Mouse (Mus musculus) forebrain, postnatal 0 days (tissue): ENCODE measurements at regions not wholly inside any gene's neighbourhood (a gene's known extent, or its start where the extent isn't known, plus 50 kb on each side); places are given as distances from the start of the nearest gene placed in this dataset.
"Not testable (repeated sequence)": the region's sequence is repeated elsewhere in the genome, so short reads cannot be mapped to it uniquely, and the experiment has no call there.

Source experiments
- ATAC-seq: fragments of 200-750 bp; cut with Nextera tagmentation; 2 replicates; pipeline ENCODE4 v1.8.0; 2017; ENCODE audit warnings: mild to moderate bottlenecking, moderate library complexity
- DNase-seq: peaks from one replicate; pipeline ENCODE4 v3.0.0-alpha.2; 2015
- H3K27ac ChIP-seq: fragments of 300-500 bp; sonication (generic); 2 replicates; pipeline ENCODE4 v1.5.1; 2014; ENCODE audit warnings: low read depth, mild to moderate bottlenecking, antibody characterized with exemption, low read length, moderate library complexity, mixed read lengths
- H3K27me3 ChIP-seq: fragments of 300-500 bp; sonication (generic); 2 replicates; pipeline ENCODE4 v1.6.1; 2014; ENCODE audit warnings: mild to moderate bottlenecking, low read length, mixed read lengths; ENCODE audit not compliant: insufficient read depth
- H3K36me3 ChIP-seq: fragments of 300-500 bp; sonication (generic); 2 replicates; pipeline ENCODE4 v1.6.1; 2014; ENCODE audit warnings: mild to moderate bottlenecking, moderate library complexity; ENCODE audit not compliant: insufficient read depth
- H3K4me1 ChIP-seq: fragments of 300-500 bp; sonication (generic); 2 replicates; pipeline ENCODE4 v1.6.1; 2014; ENCODE audit warnings: antibody characterized with exemption; ENCODE audit not compliant: insufficient read depth
- H3K4me2 ChIP-seq: fragments of 300-500 bp; sonication (generic); 2 replicates; pipeline ENCODE4 v1.6.1; 2014; ENCODE audit warnings: low read depth, mild to moderate bottlenecking, moderate library complexity
- H3K4me3 ChIP-seq: fragments of 300-500 bp; sonication (generic); 2 replicates; pipeline ENCODE4 v1.5.1; 2014; ENCODE audit warnings: low read depth, low read length, mixed read lengths
- H3K9ac ChIP-seq: fragments of 300-500 bp; sonication (generic); 2 replicates; pipeline ENCODE4 v1.6.1; 2014; ENCODE audit warnings: mild to moderate bottlenecking
- H3K9me3 ChIP-seq: fragments of 300-500 bp; sonication (generic); 2 replicates; pipeline ENCODE4 v1.6.1; 2016; ENCODE audit warnings: low read length
- CTCF ChIP-seq: sonication (generic); IDR thresholded peaks from 2 replicates; pipeline ENCODE4 v1.5.1; 2016; ENCODE audit warnings: antibody characterized with exemption, control low read depth, low read depth
- WGBS: fragments of 180-500 bp; shearing (Covaris S2); extraction: QIAGEN DNeasy Blood & Tissue Kit; methylation state at CpG from one replicate; pipeline ENCODE4 v1.1.7; 2014; 5-methylcytosine and 5-hydroxymethylcytosine counted together

- Histone ChIP-seq H3K27ac (no peak overlapping the region), H3K4me3 (no peak overlapping the region), H3K4me2 (no peak overlapping the region), H3K27me3 (no peaks in the 10 kb centered on the region), H3K9me3 (no peaks in the 10 kb centered on the region), H3K4me1 (peaks cover 4% of the 10 kb centered on the region), H3K36me3 (no peaks in the 10 kb centered on the region), H3K9ac (no peak overlapping the region)
- TF ChIP-seq CTCF, result no peak
- ATAC-seq (no peak), DNase-seq (no peak)
- 49% methylated on average over 2 of the region's 2 CpGs for WGBS
Measured at GRCm38 (mm10) chr11:22589901-22590300, 78.0 kb downstream of the Tmem17 start.

DNA sequence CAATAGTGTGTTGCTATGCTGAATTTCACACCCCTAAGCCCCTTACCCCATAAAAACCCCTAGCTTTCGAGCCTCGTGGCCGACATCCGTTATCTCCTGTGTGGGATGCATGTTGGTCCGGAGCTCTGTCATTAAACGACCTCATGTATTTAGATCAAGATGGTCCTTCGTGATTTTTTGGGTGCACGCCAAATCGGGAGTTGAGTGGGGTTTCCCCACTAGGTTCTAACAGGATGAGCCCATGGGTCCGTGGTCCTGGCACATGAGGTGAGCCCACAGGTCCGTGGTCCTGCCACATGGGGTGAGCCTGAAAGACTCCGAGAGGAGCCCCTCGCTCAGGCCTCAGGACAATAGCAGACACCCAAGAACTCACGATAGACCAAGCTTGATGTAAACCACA lies 79.2 kb downstream of the Tmem17 start:
- H3K36me3 ChIP-seq, H3K9me3 ChIP-seq, DNase-seq, H3K4me1 ChIP-seq, H3K4me3 ChIP-seq, H3K27ac ChIP-seq, ATAC-seq, H3K27me3 ChIP-seq, H3K9ac ChIP-seq, H3K4me2 ChIP-seq: not testable (repeated sequence)
- 86% methylated on average over 14 of the region's 14 CpGs for WGBS

DNA sequence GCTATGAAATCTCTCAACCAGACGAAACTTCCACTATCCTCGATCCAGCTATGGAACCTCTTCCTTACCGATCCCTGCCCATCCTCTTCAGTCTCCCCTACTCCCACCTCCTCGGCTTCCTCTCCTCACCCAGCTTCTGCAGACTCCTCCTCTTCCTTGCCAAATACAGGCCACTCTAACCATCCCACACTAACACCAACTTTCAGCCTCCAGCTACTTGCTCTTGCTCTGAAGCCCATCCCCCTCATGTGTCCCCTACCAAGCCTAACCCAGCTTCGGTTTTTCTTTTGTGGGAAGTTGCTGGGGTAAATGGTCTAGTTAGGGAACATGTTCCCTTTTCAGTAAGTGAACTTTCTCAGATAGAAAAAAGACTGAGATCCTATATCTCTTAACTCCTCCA lies 80.8 kb downstream of the Tmem17 start:
- no peaks in the 10 kb centered on the region for H3K27me3 ChIP-seq
- H3K36me3 ChIP-seq, result no peaks in the 10 kb centered on the region
- H3K4me3 ChIP-seq, result no peak overlapping the region
- WGBS, result 92% methylated on average over 5 of the region's 5 CpGs
- no peak overlapping the region for H3K9ac ChIP-seq
- H3K9me3 ChIP-seq, result no peaks in the 10 kb centered on the region
- H3K27ac ChIP-seq, result no peak overlapping the region
- TF ChIP-seq CTCF, result no peak
- H3K4me1 ChIP-seq, result no peaks in the 10 kb centered on the region
- ATAC-seq (no peak), DNase-seq (no peak)
- H3K4me2 ChIP-seq, result no peak overlapping the region

GRCm38 (mm10) chr11:22596076-22596804 lies 84.4 kb downstream of the Tmem17 start:
- DNase-seq (no peak), ATAC-seq (no peak)
- Histone ChIP-seq H3K4me1 (no peaks in the 10 kb centered on the region), H3K27ac (no peak overlapping the region), H3K27me3 (no peaks in the 10 kb centered on the region), H3K36me3 (no peaks in the 10 kb centered on the region), H3K4me3 (no peak overlapping the region), H3K4me2 (no peak overlapping the region), H3K9ac (no peak overlapping the region), H3K9me3 (no peaks in the 10 kb centered on the region)
- 84% methylated on average over 8 of the region's 8 CpGs for WGBS
- no peak for TF ChIP-seq CTCF

DNA sequence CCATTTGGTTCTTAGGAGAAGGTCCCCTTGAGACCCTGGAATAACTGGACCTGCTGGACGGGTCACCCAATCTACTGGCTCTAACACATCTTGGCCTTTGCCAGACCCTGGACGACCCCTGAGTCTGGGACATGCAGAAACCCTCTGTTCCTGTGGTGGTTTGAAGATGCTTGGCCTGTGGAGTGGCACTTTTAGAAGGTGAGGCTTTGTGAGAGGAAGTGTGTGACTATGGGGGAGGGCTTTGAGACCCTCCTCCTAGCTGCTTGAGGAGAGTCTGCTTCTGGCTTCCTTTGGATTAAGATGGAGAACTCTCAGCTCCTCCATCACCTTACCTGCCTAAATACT lies 84.9 kb downstream of the Tmem17 start:
- Histone ChIP-seq H3K4me1 (no peaks in the 10 kb centered on the region), H3K36me3 (no peaks in the 10 kb centered on the region), H3K9ac (no peak overlapping the region), H3K27me3 (no peaks in the 10 kb centered on the region), H3K9me3 (no peaks in the 10 kb centered on the region), H3K27ac (no peak overlapping the region), H3K4me2 (no peak overlapping the region), H3K4me3 (no peak overlapping the region)
- DNase-seq (no peak), ATAC-seq (no peak)
- 88% methylated on average over 2 of the region's 2 CpGs for WGBS
- TF ChIP-seq CTCF, result no peak

DNA sequence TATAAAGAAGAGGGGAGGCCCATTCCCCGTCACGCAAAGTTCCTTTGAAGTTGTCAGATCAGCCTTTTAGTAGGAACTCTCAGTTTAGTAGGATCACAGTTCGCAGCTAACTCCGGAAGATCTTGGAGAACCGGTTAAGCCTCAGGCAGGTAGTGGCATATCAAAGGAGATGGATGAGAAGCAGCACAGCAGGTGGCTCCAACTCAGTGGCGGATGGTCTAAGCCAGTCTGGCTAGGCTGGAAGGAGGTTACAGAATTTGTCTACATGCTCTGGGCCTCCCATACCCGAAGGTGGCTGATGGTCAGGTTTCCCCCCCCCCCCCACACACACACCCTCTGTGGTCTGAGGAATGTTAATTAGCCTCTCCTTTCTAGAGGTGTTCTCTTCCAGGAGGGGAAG lies 88.5 kb downstream of the Tmem17 start:
- 65% methylated on average over 7 of the region's 7 CpGs for WGBS
- DNase-seq (no peak), ATAC-seq (no peak)
- TF ChIP-seq CTCF, result no peak
- H3K9ac ChIP-seq, result no peak overlapping the region
- no peaks in the 10 kb centered on the region for H3K4me1 ChIP-seq
- no peaks in the 10 kb centered on the region for H3K9me3 ChIP-seq
- H3K4me2 ChIP-seq, result no peak overlapping the region
- H3K4me3 ChIP-seq, result no peak overlapping the region
- no peak overlapping the region for H3K27ac ChIP-seq
- H3K27me3 ChIP-seq, result no peaks in the 10 kb centered on the region
- no peaks in the 10 kb centered on the region for H3K36me3 ChIP-seq

GRCm38 (mm10) chr11:22601977-22602376 lies 90.1 kb downstream of the Tmem17 start:
- peak; percentile 45 for ATAC-seq
- H3K4me3 ChIP-seq, result no peak overlapping the region
- WGBS, result 12% methylated on average over 3 of the region's 3 CpGs
- H3K27ac ChIP-seq, result no peak overlapping the region
- H3K36me3 ChIP-seq, result no peaks in the 10 kb centered on the region
- no peak for DNase-seq
- H3K4me2 ChIP-seq, result no peak overlapping the region
- H3K9me3 ChIP-seq, result no peaks in the 10 kb centered on the region
- no peak for TF ChIP-seq CTCF
- no peaks in the 10 kb centered on the region for H3K4me1 ChIP-seq
- no peaks in the 10 kb centered on the region for H3K27me3 ChIP-seq
- H3K9ac ChIP-seq, result no peak overlapping the region
